Mouse (Mus musculus) lung, adult 2 months (tissue): ENCODE measurements around the gene Tas2r140. TPM values are rescaled to one million over a fixed set of nuclear protein-coding genes. Genes with fewer than 3 reads are reported as not detected.

Experiments
- DNase-seq: peaks from one replicate; pipeline ENCODE4 v3.0.0; 2022
- H3K4me1 ChIP-seq: fragments of 200-500 bp; 2 replicates; pipeline ENCODE4 v1.6.1; 2011; ENCODE audit warnings: low read length; ENCODE audit not compliant: control insufficient read depth, insufficient read depth
- H3K4me3 ChIP-seq: fragments of 200-500 bp; replicated peaks from 2 replicates; pipeline ENCODE3; 2011; ENCODE audit warnings: low read depth, mild to moderate bottlenecking, control low read depth, low read length; ENCODE audit errors: extremely low read depth
- CTCF ChIP-seq: fragments of 200-500 bp; IDR thresholded peaks from 2 replicates; pipeline ENCODE4 v1.5.1; 2011; ENCODE audit warnings: mild to moderate bottlenecking, low read length, control low read depth; ENCODE audit not compliant: insufficient read depth
- POLR2A ChIP-seq: fragments of 200-500 bp; IDR thresholded peaks from 2 replicates; pipeline ENCODE4 v1.6.1; 2011; ENCODE audit warnings: low read depth, mild to moderate bottlenecking, control low read depth, low read length, borderline replicate concordance; ENCODE audit errors: extremely low read depth
- WGBS: fragments of 180-500 bp; shearing (Covaris S2); methylation state at CpG from one replicate; pipeline ENCODE4 v1.1.7; 2018; 5-methylcytosine and 5-hydroxymethylcytosine counted together
- polyA plus RNA-seq: library from polyadenylated mRNA; depleted of rRNA; stranded (reverse); fragments of >200 nt; gene quantifications from 2 replicates; pipeline ENCODE4 v1.2.3, GENCODE M21; 2012; rRNA removed

The Tas2r140 gene
- not detected in 2 replicates for polyA plus RNA-seq

- TF ChIP-seq POLR2A (no peak), CTCF (no peak)
- Histone ChIP-seq H3K4me1 (no peaks in the 10 kb centered on the region), H3K4me3 (no peak within 1 kb of the TSS)
- no peak for DNase-seq
These were observed at the start of gene Tas2r140 for GRCm38 (mm10) chr6:133055716-133056115. Gene Tas2r140 (minus strand): TSS chr6:133055816.

- no peak for TF ChIP-seq POLR2A
- H3K4me3 ChIP-seq, result peak within 1 kb of the TSS; percentile 89
- H3K4me1 ChIP-seq, result peaks cover 2% of the 10 kb centered on the region; the same call in 1 of the 2 replicates
- DNase-seq, result no peak
These were observed 48.9 kb upstream of the Tas2r140 start, which contains the start of gene Smim10l1 for GRCm38 (mm10) chr6:133104609-133104921. Gene Smim10l1 (plus strand): TSS chr6:133104909.

GRCm38 (mm10) chr6:133102430-133102829 is 46.8 kb upstream of the Tas2r140 start:
- no peak for TF ChIP-seq CTCF
- no peak for TF ChIP-seq POLR2A
- Histone ChIP-seq H3K4me1 (peaks cover 2% of the 10 kb centered on the region; the same call in 1 of the 2 replicates), H3K4me3 (no peak overlapping the region)
- 54% methylated on average over 1 of the region's 1 CpGs for whole genome bisulfite sequencing
- no peak for DNase-seq

- Histone ChIP-seq H3K4me1 (no peaks in the 10 kb centered on the region), H3K4me3 (no peak overlapping the region)
- WGBS, result 87% methylated on average over 8 of the region's 8 CpGs
- DNase-seq, result no peak
- TF ChIP-seq CTCF, result no peak
- TF ChIP-seq POLR2A, result no peak
These were observed 36.6 kb upstream of the Tas2r140 start for GRCm38 (mm10) chr6:133092226-133092625.

- no peak for DNase-seq
- TF ChIP-seq POLR2A (no peak), CTCF (no peak)
- no peaks in the 10 kb centered on the region for H3K4me1 ChIP-seq
- 59% methylated on average over 2 of the region's 2 CpGs for WGBS
- H3K4me3 ChIP-seq, result no peak within 1 kb of the TSS
These were observed 18.6 kb downstream of the Tas2r140 start, which contains the start of gene Tas2r103 for GRCm38 (mm10) chr6:133037001-133037400. Gene Tas2r103 (minus strand): TSS chr6:133037101.

Other genes with a start within 250 kb of the Tas2r140 start
- gene Tas2r123, start 208.7 kb downstream of the Tas2r140 start, polyA plus RNA-seq, result not detected in 2 replicates
- not detected in 2 replicates for gene Tas2r116, start 200.4 kb downstream of the Tas2r140 start, polyA plus RNA-seq
- gene Tas2r110, start 187.8 kb downstream of the Tas2r140 start, polyA plus RNA-seq, result not detected in 2 replicates
- gene Tas2r113, start 162.8 kb downstream of the Tas2r140 start, polyA plus RNA-seq, result not detected in 2 replicates
- not detected in 2 replicates for gene Tas2r125, start 146.2 kb downstream of the Tas2r140 start, polyA plus RNA-seq
- not detected in 2 replicates for gene Tas2r129, start 104.7 kb downstream of the Tas2r140 start, polyA plus RNA-seq
- not detected in 2 replicates for gene Tas2r131, start 97.9 kb downstream of the Tas2r140 start, polyA plus RNA-seq
- not detected in 2 replicates for gene Tas2r109, start 74.9 kb downstream of the Tas2r140 start, polyA plus RNA-seq
- not detected in 2 replicates for gene Tas2r103, start 18.7 kb downstream of the Tas2r140 start, polyA plus RNA-seq
- 83.0 and 140 TPM in 2 replicates for gene Smim10l1, start 49.1 kb upstream of the Tas2r140 start, polyA plus RNA-seq
- gene 5530400C23Rik, start 236.4 kb upstream of the Tas2r140 start, polyA plus RNA-seq, result not detected in 2 replicates